Mouse (Mus musculus) ES-E14 (cell line): ENCODE measurements around the gene Unc5cl. TPM values are rescaled to one million over a fixed set of nuclear protein-coding genes. Genes with fewer than 3 reads are reported as not detected.

Source experiments
- DNase-seq: peaks from one replicate; pipeline ENCODE4 v3.0.0-alpha.2; 2013; ENCODE audit warnings: low read depth, low spot score
- H3K27ac ChIP-seq: 2 replicates; pipeline ENCODE4 v1.5.1; 2012; ENCODE audit warnings: low read depth, mild to moderate bottlenecking, low read length, moderate library complexity, mixed read lengths; ENCODE audit not compliant: poor library complexity, insufficient read depth, severe bottlenecking
- H3K36me3 ChIP-seq: 2 replicates; pipeline ENCODE4 v1.6.1; 2012; ENCODE audit warnings: mild to moderate bottlenecking, low read length, moderate library complexity, mixed read lengths; ENCODE audit not compliant: control insufficient read depth, poor library complexity, insufficient read depth, severe bottlenecking
- H3K4me1 ChIP-seq, 2 experiments: fragments of 150-350 bp in 1 of 2; sonication (generic) in 1 of 2; 2 replicates each; pipeline ENCODE4 v1.6.1; 2012; ENCODE audit warnings: low read length in 2 of 2, mild to moderate bottlenecking in 1 of 2, mixed read lengths in 1 of 2; ENCODE audit not compliant: control insufficient read depth in 2 of 2, insufficient read depth in 2 of 2, poor library complexity in 1 of 2
- H3K4me3 ChIP-seq, 2 experiments: fragments of 150-350 bp in 1 of 2; sonication (generic) in 1 of 2; 2 replicates each; pipeline ENCODE4 v1.5.1; 2012; ENCODE audit warnings: low read length in 2 of 2, low read depth in 1 of 2, mild to moderate bottlenecking in 1 of 2, mixed read lengths in 1 of 2; ENCODE audit not compliant: insufficient read depth in 1 of 2, poor library complexity in 1 of 2, severe bottlenecking in 1 of 2
- H3K9ac ChIP-seq: 2 replicates; pipeline ENCODE4 v1.6.1; 2012; ENCODE audit warnings: low read depth, mild to moderate bottlenecking, low read length, mixed read lengths; ENCODE audit not compliant: poor library complexity, insufficient read depth, severe bottlenecking
- H3K9me3 ChIP-seq: fragments of 150-350 bp; sonication (generic); 2 replicates; pipeline ENCODE4 v1.6.1; 2012; ENCODE audit warnings: low read depth, mild to moderate bottlenecking, low read length; ENCODE audit not compliant: control insufficient read depth, insufficient read depth
- CHD2 ChIP-seq: IDR thresholded peaks from 2 replicates; pipeline ENCODE4 v1.6.1; 2014; ENCODE audit warnings: mild to moderate bottlenecking, low read depth, low read length, inconsistent platforms
- HCFC1 ChIP-seq: IDR thresholded peaks from 2 replicates; pipeline ENCODE4 v1.6.1; 2012; ENCODE audit warnings: low read length, inconsistent platforms, borderline replicate concordance; ENCODE audit not compliant: insufficient read depth
- MAFK ChIP-seq: IDR thresholded peaks from 2 replicates; pipeline ENCODE4 v1.6.1; 2014; ENCODE audit warnings: mild to moderate bottlenecking, low read depth, low read length, inconsistent platforms; ENCODE audit not compliant: insufficient read depth
- ZC3H11A ChIP-seq: IDR thresholded peaks from 2 replicates; pipeline ENCODE4 v1.6.1; 2012; ENCODE audit warnings: low read depth, mild to moderate bottlenecking, inconsistent platforms, low read length, borderline replicate concordance
- ZNF384 ChIP-seq: IDR thresholded peaks from 2 replicates; pipeline ENCODE4 v1.6.1; 2012; ENCODE audit warnings: low read depth, low read length, inconsistent platforms
- in situ Hi-C, 2 experiments: fragments of 600-800 bp; cut with MboI; formaldehyde crosslinking; loops; one replicate each; pipeline ENCODE4 v1.15.1; 2025; ENCODE audit warnings: low sequenced_read_pairs in 2 of 2, inconsistent platforms in 1 of 2; ENCODE audit not compliant: unreplicated experiment in 2 of 2
- total RNA-seq: library from RNA; depleted of rRNA; stranded (reverse); fragments of 300-350 nt; gene quantifications from 2 replicates; pipeline ENCODE4 v1.2.3, GENCODE M21; 2012

Gene Unc5cl
- total RNA-seq, 1 experiment = 1.2 TPM

- in situ Hi-C loops = no loop called here
- no peak for TF ChIP-seq MAFK
- no peak for TF ChIP-seq HCFC1
- TF ChIP-seq ZNF384 = no peak
- no peak for TF ChIP-seq CHD2
- TF ChIP-seq ZC3H11A = no peak
- Histone ChIP-seq H3K9me3 (no peaks in the 10 kb centered on the region), H3K4me3 (no peak overlapping the region), H3K36me3 (no peaks in the 10 kb centered on the region), H3K4me1 (peaks cover 0 to 12% of the 10 kb centered on the region in 2 experiments; a peak in 3 of 4 replicates), H3K9ac (no peak overlapping the region), H3K27ac (no peak overlapping the region)
- no peak for DNase-seq
These were observed 52.3 kb downstream of the Unc5cl start for GRCm38 (mm10) chr17:48506986-48507385.

GRCm38 (mm10) chr17:48509596-48509995 lies 54.9 kb downstream of the Unc5cl start:
- Histone ChIP-seq H3K9ac (no peak overlapping the region), H3K9me3 (no peaks in the 10 kb centered on the region), H3K36me3 (no peaks in the 10 kb centered on the region), H3K27ac (no peak overlapping the region), H3K4me3 (no peak overlapping the region), H3K4me1 (peaks cover 1 to 11% of the 10 kb centered on the region in 2 experiments; a peak in 3 of 4 replicates)
- in situ Hi-C loops = no loop called here
- DNase-seq = no peak
- TF ChIP-seq ZC3H11A = no peak
- no peak for TF ChIP-seq HCFC1
- no peak for TF ChIP-seq MAFK
- TF ChIP-seq CHD2 = no peak
- no peak for TF ChIP-seq ZNF384

GRCm38 (mm10) chr17:48512614-48513281 lies 58.0 kb downstream of the Unc5cl start:
- H3K36me3 ChIP-seq = no peaks in the 10 kb centered on the region
- H3K4me3 ChIP-seq = no peak overlapping the region
- in situ Hi-C loops = no loop called here
- H3K9ac ChIP-seq = no peak overlapping the region
- no peak for DNase-seq
- H3K27ac ChIP-seq = no peak overlapping the region
- TF ChIP-seq ZNF384 = no peak
- TF ChIP-seq CHD2 = no peak
- no peak for TF ChIP-seq ZC3H11A
- TF ChIP-seq MAFK = no peak
- TF ChIP-seq HCFC1 = no peak
- peaks cover 1 to 2% of the 10 kb centered on the region in 2 experiments; a peak in 1 of 4 replicates for H3K4me1 ChIP-seq
- no peaks in the 10 kb centered on the region for H3K9me3 ChIP-seq

GRCm38 (mm10) chr17:48514613-48515012 lies 59.9 kb downstream of the Unc5cl start:
- Histone ChIP-seq H3K4me1 (peaks cover 1 to 2% of the 10 kb centered on the region in 2 experiments; a peak in 1 of 4 replicates), H3K27ac (no peak overlapping the region), H3K4me3 (no peak overlapping the region), H3K9ac (no peak overlapping the region), H3K9me3 (no peaks in the 10 kb centered on the region), H3K36me3 (no peaks in the 10 kb centered on the region)
- TF ChIP-seq ZC3H11A (no peak), MAFK (no peak), HCFC1 (no peak), ZNF384 (no peak), CHD2 (no peak)
- in situ Hi-C loops = no loop called here
- DNase-seq = no peak

- Histone ChIP-seq H3K9me3 (no peaks in the 10 kb centered on the region), H3K4me1 (no peaks in the 10 kb centered on the region), H3K27ac (no peak overlapping the region), H3K9ac (no peak overlapping the region), H3K36me3 (no peaks in the 10 kb centered on the region), H3K4me3 (no peak overlapping the region)
- in situ Hi-C loops = no loop called here
- no peak for DNase-seq
- no peak for TF ChIP-seq MAFK
- TF ChIP-seq ZC3H11A = no peak
- no peak for TF ChIP-seq ZNF384
- TF ChIP-seq HCFC1 = no peak
- TF ChIP-seq CHD2 = no peak
These were observed 64.3 kb downstream of the Unc5cl start for GRCm38 (mm10) chr17:48519046-48519445.
